Mouse (Mus musculus): Measurements from ENCODE around the gene Il1f9. TPM values are rescaled to one million over a fixed set of nuclear protein-coding genes. Genes with fewer than 3 reads are reported as not detected.

Gene Il1f9
- total and polyA plus RNA-seq, 3 experiments = not detected

- in situ Hi-C loops (cut with MboI; ENCODE audit: low pct_ligation_motif_present, low pct_unique_long_range_greater_than_20kb, low sequenced_read_pairs) = loop anchor here (25.0 kb wide), 2 partner anchors 600 to 875 kb away; partner anchors contain the start of gene Nxph2
- no peaks in the 10 kb centered on the region for H3K27me3 ChIP-seq (replicated peaks)
- H3K4me1 ChIP-seq (ENCODE audit: control insufficient read depth in 1 of 2, insufficient read depth in 2 of 2) = peaks cover 0 to 12% of the 10 kb centered on the region in 2 experiments; a peak in 2 of 4 replicates
- no peaks in the 10 kb centered on the region for H3K9me3 ChIP-seq (replicated peaks; ENCODE audit: low read length)
- H3K4me3 ChIP-seq (replicated peaks in 1 of 3; ENCODE audit: low read depth in 2 of 3, low read length in 2 of 3, poor library complexity in 1 of 3) = no peak overlapping the region
- no peaks in the 10 kb centered on the region for H3K36me3 ChIP-seq (replicated peaks in 1 of 2; ENCODE audit: control insufficient read depth in 1 of 2, insufficient read depth in 1 of 2, low read length in 1 of 2)
- TF ChIP-seq BHLHE40 (IDR thresholded peaks at IDR 0.05; ENCODE audit: low read depth, low read length) = peak; percentile 36; the same call in 1 of the 2 replicates
- TF ChIP-seq CHD1 (IDR thresholded peaks at IDR 0.05; ENCODE audit: low read depth, low read length) = no peak
- no peak overlapping the region for H3K27ac ChIP-seq (ENCODE audit: insufficient read depth, low read depth)
- no peak overlapping the region for H3K9ac ChIP-seq (ENCODE audit: insufficient read depth, low read depth)
- dilution Hi-C loops (cut with MboI; ENCODE audit: extremely low pct_ligation_motif_present, extremely low pct_unique_long_range_greater_than_20kb, low sequenced_read_pairs) = no loop called here
- no peaks in the 10 kb centered on the region for H3K79me2 ChIP-seq (replicated peaks; ENCODE audit: control insufficient read depth, extremely low read depth, insufficient read depth, poor library complexity, severe bottlenecking)
- no peak overlapping the region for H3K4me2 ChIP-seq (ENCODE audit: insufficient read depth, low read depth, poor library complexity, severe bottlenecking)
- DNase-seq (ENCODE audit: extremely low read depth) = peak; percentile 3
Observed at GRCm38 (mm10) chr2:24187585-24187984, 1.3 kb downstream of the Il1f9 start.

- Histone ChIP-seq H3K4me1 (ENCODE audit: control insufficient read depth in 1 of 2, insufficient read depth in 2 of 2) (peaks cover 0 to 8% of the 10 kb centered on the region in 2 experiments; a peak in 2 of 4 replicates), H3K36me3 (replicated peaks in 1 of 2; ENCODE audit: control insufficient read depth in 1 of 2, insufficient read depth in 1 of 2, low read length in 1 of 2) (no peaks in the 10 kb centered on the region), H3K4me3 (replicated peaks in 1 of 3; ENCODE audit: low read depth in 2 of 3, low read length in 2 of 3, poor library complexity in 1 of 3) (no peak overlapping the region), H3K27me3 (replicated peaks) (no peaks in the 10 kb centered on the region), H3K9me3 (replicated peaks; ENCODE audit: low read length) (no peaks in the 10 kb centered on the region), H3K9ac (ENCODE audit: insufficient read depth, low read depth) (no peak overlapping the region), H3K4me2 (ENCODE audit: insufficient read depth, low read depth, poor library complexity, severe bottlenecking) (no peak overlapping the region), H3K27ac (ENCODE audit: insufficient read depth, low read depth) (no peak overlapping the region), H3K79me2 (replicated peaks; ENCODE audit: control insufficient read depth, extremely low read depth, insufficient read depth, poor library complexity, severe bottlenecking) (no peaks in the 10 kb centered on the region)
- TF ChIP-seq ELF1 (IDR thresholded peaks at IDR 0.05; ENCODE audit: low read depth, low read length) = no peak
- peak; percentile 32; the same call in 1 of the 2 replicates for TF ChIP-seq ZC3H11A (IDR thresholded peaks at IDR 0.05; ENCODE audit: low read depth, low read length)
- no peak for TF ChIP-seq KAT2A (IDR thresholded peaks at IDR 0.05; ENCODE audit: insufficient replicate concordance, low read length)
- no peak for TF ChIP-seq IRF4 (IDR thresholded peaks at IDR 0.05; ENCODE audit: low read depth, low read length)
- peak; percentile 31 to 77; a peak in 3 of 4 replicates for TF ChIP-seq CTCF (conservative IDR thresholded peaks at IDR 0.05 in 1 of 2, IDR thresholded peaks at IDR 0.05 in 1 of 2; ENCODE audit: low read depth in 2 of 2, low read length in 2 of 2)
- TF ChIP-seq RAD21 (IDR thresholded peaks at IDR 0.05; ENCODE audit: low read depth, low read length) = peak; percentile 84
- TF ChIP-seq SMC3 (IDR thresholded peaks at IDR 0.05; ENCODE audit: low read depth, low read length) = peak; percentile 78
- TF ChIP-seq NRF1 (IDR thresholded peaks at IDR 0.05; ENCODE audit: low read depth, low read length) = no peak
- no peak for TF ChIP-seq TBP (conservative IDR thresholded peaks at IDR 0.05; ENCODE audit: low read depth, low read length)
- in situ Hi-C loops (cut with MboI; ENCODE audit: low pct_ligation_motif_present, low pct_unique_long_range_greater_than_20kb, low sequenced_read_pairs) (loop anchor here (25.0 kb wide), 2 partner anchors 601 to 876 kb away; partner anchors contain the start of gene Nxph2), dilution Hi-C loops (cut with MboI; ENCODE audit: extremely low pct_ligation_motif_present, extremely low pct_unique_long_range_greater_than_20kb, low sequenced_read_pairs) (no loop called here)
- DNase-seq (ENCODE audit: extremely low read depth) = peak; percentile 34
Observed at GRCm38 (mm10) chr2:24188189-24188588, 1.9 kb downstream of the Il1f9 start.

- peak; percentile 31 for DNase-seq (ENCODE audit: extremely low read depth)
- Histone ChIP-seq H3K27me3 (replicated peaks) (no peaks in the 10 kb centered on the region), H3K9ac (ENCODE audit: insufficient read depth, low read depth) (no peak within 1 kb of the TSS), H3K36me3 (replicated peaks in 1 of 2; ENCODE audit: control insufficient read depth in 1 of 2, insufficient read depth in 1 of 2, low read length in 1 of 2) (no peaks in the 10 kb centered on the region), H3K4me1 (ENCODE audit: control insufficient read depth in 1 of 2, insufficient read depth in 2 of 2) (peaks cover 4 to 15% of the 10 kb centered on the region in 2 experiments; a peak in 3 of 4 replicates), H3K27ac (ENCODE audit: insufficient read depth, low read depth) (no peak within 1 kb of the TSS), H3K4me2 (ENCODE audit: insufficient read depth, low read depth, poor library complexity, severe bottlenecking) (no peak within 1 kb of the TSS), H3K79me2 (replicated peaks; ENCODE audit: control insufficient read depth, extremely low read depth, insufficient read depth, poor library complexity, severe bottlenecking) (no peaks in the 10 kb centered on the region), H3K9me3 (replicated peaks; ENCODE audit: low read length) (no peaks in the 10 kb centered on the region), H3K4me3 (replicated peaks in 1 of 3; ENCODE audit: low read depth in 2 of 3, low read length in 2 of 3, poor library complexity in 1 of 3) (no peak within 1 kb of the TSS)
- in situ Hi-C loops (cut with MboI; ENCODE audit: low pct_ligation_motif_present, low pct_unique_long_range_greater_than_20kb, low sequenced_read_pairs) = no loop called here
- TF ChIP-seq MAZ (IDR thresholded peaks at IDR 0.05; ENCODE audit: low read depth, low read length) (no peak), NELFE (IDR thresholded peaks at IDR 0.05; ENCODE audit: low read depth, low read length) (no peak), RAD21 (IDR thresholded peaks at IDR 0.05; ENCODE audit: low read depth, low read length) (no peak)
- dilution Hi-C loops (cut with MboI; ENCODE audit: extremely low pct_ligation_motif_present, extremely low pct_unique_long_range_greater_than_20kb, low sequenced_read_pairs) = no loop called here
Observed at GRCm38 (mm10) chr2:24215118-24215517, 28.8 kb downstream of the Il1f9 start, which contains the start of gene Il1f6. Il1f6 (plus strand) TSS chr2:24215418.

All from CH12.LX (cell line).